Mouse (Mus musculus): ENCODE measurements at regions not wholly inside any gene's neighbourhood (a gene's known extent, or its start where the extent isn't known, plus 50 kb on each side); places are given as distances from the start of the nearest gene placed in this dataset.

DNA sequence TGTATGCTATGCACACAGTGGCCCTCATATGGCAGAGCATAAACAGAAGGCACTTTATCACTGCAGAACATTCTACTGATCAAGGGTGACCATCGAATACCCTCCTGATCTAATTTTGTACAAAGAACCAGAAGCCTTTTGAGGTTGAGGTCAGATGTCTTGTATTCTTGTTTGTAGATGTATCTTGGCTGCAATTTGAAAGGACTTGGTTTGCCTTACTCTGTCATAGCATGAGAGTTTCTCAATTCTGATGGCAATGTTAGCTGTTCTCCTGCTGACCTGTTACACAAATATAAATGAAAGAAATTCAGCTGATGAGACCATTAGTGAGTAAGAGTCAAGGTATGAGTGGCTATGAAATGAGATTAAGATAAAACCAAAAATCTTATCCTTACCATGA, 199.1 kb upstream of the Aldoart1 start:
- Histone ChIP-seq H3K9me3 (no peaks in the 10 kb centered on the region), H3K36me3 (no peaks in the 10 kb centered on the region), H3K4me3 (no peak overlapping the region), H3K27ac (replicated peaks) (no peak overlapping the region), H3K4me1 (no peaks in the 10 kb centered on the region), H3K4me2 (replicated peaks) (no peak overlapping the region), H3K9ac (replicated peaks) (no peak overlapping the region), H3K27me3 (no peaks in the 10 kb centered on the region)
- ATAC-seq (replicated peaks), result no peak
- WGBS, result 85% methylated on average over 1 of the region's 1 CpGs

DNA sequence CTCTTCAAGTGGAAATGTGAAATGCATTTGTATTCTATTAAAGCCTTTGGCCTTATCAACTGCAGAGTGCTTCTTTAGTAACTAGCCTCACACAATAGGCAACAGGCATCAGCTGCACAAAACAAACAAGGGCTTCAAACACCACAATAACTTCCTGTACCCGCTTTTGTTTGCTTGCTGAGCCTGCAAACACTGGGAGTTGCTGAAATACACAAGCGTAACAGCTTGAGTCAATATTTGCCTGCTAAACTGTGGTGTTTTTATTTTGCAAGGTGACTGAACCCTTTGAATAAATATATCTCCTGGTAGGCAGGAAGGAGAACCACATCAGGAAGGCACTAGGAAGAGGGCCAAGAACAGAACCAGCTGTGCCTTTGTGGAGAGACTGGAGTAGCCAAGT, 195.4 kb upstream of the Aldoart1 start:
- Histone ChIP-seq H3K4me3 (no peak overlapping the region), H3K27ac (replicated peaks) (no peak overlapping the region), H3K9ac (replicated peaks) (no peak overlapping the region), H3K27me3 (no peaks in the 10 kb centered on the region), H3K4me2 (replicated peaks) (no peak overlapping the region), H3K9me3 (no peaks in the 10 kb centered on the region), H3K4me1 (no peaks in the 10 kb centered on the region), H3K36me3 (no peaks in the 10 kb centered on the region)
- WGBS, result 35% methylated on average over 2 of the region's 2 CpGs
- ATAC-seq (replicated peaks), result no peak

DNA sequence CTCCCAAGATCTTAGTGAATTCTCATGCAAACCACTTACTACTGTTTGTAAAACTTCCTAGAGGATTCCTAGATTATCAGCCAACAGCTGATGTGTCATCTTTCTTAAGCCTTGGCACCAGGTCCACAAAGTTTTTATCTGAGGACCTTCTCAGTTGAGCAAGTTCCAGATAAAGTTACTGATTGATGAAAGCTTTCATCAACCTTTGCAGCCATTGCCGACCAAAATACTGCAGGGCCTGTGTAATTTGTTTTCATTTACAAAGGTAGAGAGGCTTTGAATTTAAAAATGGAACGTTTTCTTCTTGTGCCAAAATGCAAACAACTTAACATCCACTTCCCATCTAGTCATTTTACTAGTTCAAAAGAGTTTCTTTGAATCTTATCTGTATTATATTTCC, 191.9 kb upstream of the Aldoart1 start:
- H3K27ac ChIP-seq (replicated peaks), result no peak overlapping the region
- ATAC-seq (replicated peaks), result no peak
- no peaks in the 10 kb centered on the region for H3K27me3 ChIP-seq
- no peak overlapping the region for H3K9ac ChIP-seq (replicated peaks)
- no peaks in the 10 kb centered on the region for H3K9me3 ChIP-seq
- no peaks in the 10 kb centered on the region for H3K36me3 ChIP-seq
- H3K4me1 ChIP-seq, result no peaks in the 10 kb centered on the region
- 30% methylated on average over 2 of the region's 2 CpGs for WGBS
- H3K4me2 ChIP-seq (replicated peaks), result no peak overlapping the region
- H3K4me3 ChIP-seq, result no peak overlapping the region

DNA sequence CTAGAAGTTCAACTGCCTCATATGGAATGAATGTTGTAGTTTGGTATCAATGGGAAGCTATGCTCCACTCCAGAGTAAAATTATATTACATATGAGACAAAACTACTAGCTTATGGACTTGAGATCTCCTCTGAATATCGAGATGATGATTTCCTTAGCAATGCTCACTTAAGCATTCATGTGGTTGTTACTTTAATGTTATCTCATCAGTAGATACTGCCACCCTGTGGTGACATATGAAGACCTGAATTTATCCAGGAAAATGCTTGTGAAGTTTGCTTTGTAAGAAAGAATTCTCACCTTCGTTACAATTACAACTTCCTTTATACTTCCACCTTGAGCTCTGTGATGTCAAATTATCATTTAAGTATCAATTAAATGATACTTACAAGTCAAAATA, 190.2 kb upstream of the Aldoart1 start:
- Histone ChIP-seq H3K9ac (replicated peaks) (no peak overlapping the region), H3K4me1 (no peaks in the 10 kb centered on the region), H3K4me2 (replicated peaks) (no peak overlapping the region), H3K9me3 (no peaks in the 10 kb centered on the region), H3K27ac (replicated peaks) (no peak overlapping the region), H3K4me3 (no peak overlapping the region), H3K36me3 (no peaks in the 10 kb centered on the region), H3K27me3 (no peaks in the 10 kb centered on the region)
- no peak; the same call in 1 of the 2 replicates for ATAC-seq (replicated peaks)
- WGBS, result 12% methylated on average over 2 of the region's 2 CpGs

DNA sequence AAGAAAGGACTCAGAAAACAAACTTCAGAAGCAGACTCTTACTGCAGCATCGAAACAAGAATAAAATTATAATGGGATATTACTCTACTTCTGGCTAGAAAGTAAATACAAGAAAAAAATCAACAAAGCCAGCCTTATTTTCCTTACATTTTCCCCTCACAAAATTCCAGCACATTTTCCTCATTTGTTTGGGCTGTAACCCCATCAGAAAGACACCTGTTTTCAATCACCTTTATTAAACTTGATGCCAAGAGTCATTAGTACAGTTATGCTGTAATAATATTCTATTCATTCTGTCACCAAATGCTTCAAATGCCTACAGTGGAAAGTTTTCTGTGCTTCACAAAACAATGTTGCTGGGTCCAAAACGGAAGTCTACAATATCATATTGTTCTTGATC, 189.1 kb upstream of the Aldoart1 start:
- Histone ChIP-seq H3K9me3 (no peaks in the 10 kb centered on the region), H3K9ac (replicated peaks) (no peak overlapping the region), H3K27ac (replicated peaks) (no peak overlapping the region), H3K27me3 (no peaks in the 10 kb centered on the region), H3K36me3 (no peaks in the 10 kb centered on the region), H3K4me1 (no peaks in the 10 kb centered on the region), H3K4me3 (no peak overlapping the region), H3K4me2 (replicated peaks) (no peak overlapping the region)
- WGBS, result 91% methylated on average over 2 of the region's 2 CpGs
- ATAC-seq (replicated peaks), result no peak

DNA sequence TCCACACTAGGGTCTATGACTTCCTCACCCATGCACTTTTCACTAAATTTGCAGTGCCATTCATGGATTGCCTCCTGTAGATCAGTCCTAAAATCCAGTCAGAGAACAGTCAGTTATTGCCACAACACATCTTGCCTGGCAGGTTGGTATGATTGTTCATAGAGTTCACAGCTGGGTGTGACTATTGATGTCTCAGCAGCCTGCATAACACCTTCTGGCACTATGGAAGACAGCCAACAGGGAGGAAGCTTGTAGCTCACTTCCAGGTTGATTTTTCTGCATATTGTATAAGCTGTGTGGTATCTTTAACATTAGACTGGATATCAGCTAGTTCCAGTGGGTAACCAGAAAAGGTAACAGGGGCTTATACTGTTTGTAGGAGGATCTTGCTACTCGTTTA, 145.3 kb upstream of the Aldoart1 start:
- 0 out of 2 replicates have a peak, but pooled peaks cover 2% of the 10 kb centered on the region for H3K4me1 ChIP-seq
- WGBS, result 65% methylated on average over 1 of the region's 1 CpGs
- H3K9me3 ChIP-seq, result no peaks in the 10 kb centered on the region
- no peak overlapping the region for H3K27ac ChIP-seq (replicated peaks)
- no peaks in the 10 kb centered on the region for H3K27me3 ChIP-seq
- H3K4me2 ChIP-seq (replicated peaks), result no peak overlapping the region
- no peak for ATAC-seq (replicated peaks)
- no peaks in the 10 kb centered on the region for H3K36me3 ChIP-seq
- no peak overlapping the region for H3K9ac ChIP-seq (replicated peaks)
- no peak overlapping the region for H3K4me3 ChIP-seq

DNA sequence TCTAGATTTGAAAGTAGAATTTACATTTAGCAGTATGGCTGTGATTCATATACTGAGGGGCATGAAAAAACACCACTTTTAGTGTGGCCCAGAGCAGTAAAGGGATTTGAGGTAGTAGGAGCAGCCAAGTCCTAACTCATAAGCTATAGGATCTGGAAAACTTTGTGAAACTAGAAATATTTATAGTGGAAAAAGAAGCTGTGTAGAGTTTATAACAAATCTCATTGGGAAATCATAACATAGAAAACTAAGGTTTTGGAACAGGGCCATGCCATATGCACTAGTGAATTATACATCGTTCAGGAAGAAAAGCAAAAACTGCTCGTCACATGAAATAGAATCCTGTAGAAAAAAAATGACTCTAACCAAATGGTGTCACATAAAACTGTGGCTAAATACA, 143.7 kb upstream of the Aldoart1 start:
- ATAC-seq (replicated peaks), result peak; percentile 60; the same call in 1 of the 2 replicates
- H3K36me3 ChIP-seq, result no peaks in the 10 kb centered on the region
- H3K27me3 ChIP-seq, result no peaks in the 10 kb centered on the region
- H3K9me3 ChIP-seq, result no peaks in the 10 kb centered on the region
- no peak overlapping the region for H3K27ac ChIP-seq (replicated peaks)
- no peak overlapping the region for H3K4me3 ChIP-seq
- WGBS, result 61% methylated on average over 2 of the region's 2 CpGs
- no peak overlapping the region for H3K4me2 ChIP-seq (replicated peaks)
- 0 out of 2 replicates have a peak, but pooled peaks cover 2% of the 10 kb centered on the region for H3K4me1 ChIP-seq
- H3K9ac ChIP-seq (replicated peaks), result no peak overlapping the region

DNA sequence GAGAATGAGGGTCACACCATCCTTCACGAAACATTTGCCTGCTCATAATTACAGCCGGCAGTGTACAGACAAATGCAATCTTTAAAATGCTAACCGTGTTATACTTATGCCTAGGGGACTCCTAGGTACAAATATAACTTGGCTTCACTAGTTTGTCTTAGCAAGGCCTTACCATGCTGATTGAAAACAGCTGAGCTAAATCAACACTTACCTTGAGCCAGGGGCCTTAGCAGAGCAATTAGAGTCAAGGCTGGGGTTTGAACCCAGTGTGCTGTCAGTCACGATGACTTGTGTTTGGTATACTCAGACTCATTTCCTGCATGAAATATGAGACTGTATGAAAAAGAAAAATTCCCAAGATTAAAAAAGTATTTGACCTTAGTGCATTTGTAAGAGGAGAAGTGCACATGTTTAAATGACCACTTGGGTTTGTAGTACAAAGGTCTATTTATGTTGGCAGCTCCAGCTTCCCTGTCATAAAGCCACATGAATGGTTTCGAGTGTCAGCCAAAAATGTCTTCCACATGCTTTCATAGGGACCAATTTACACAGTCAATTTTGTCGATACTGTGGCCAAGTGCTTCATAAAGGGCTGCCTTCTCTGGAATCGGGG, 94.0 kb upstream of the Aldoart1 start:
- H3K9ac ChIP-seq (replicated peaks), result no peak overlapping the region
- H3K27ac ChIP-seq (replicated peaks), result no peak overlapping the region
- no peak overlapping the region for H3K4me2 ChIP-seq (replicated peaks)
- H3K27me3 ChIP-seq, result no peaks in the 10 kb centered on the region
- 77% methylated on average over 7 of the region's 7 CpGs for WGBS
- H3K4me3 ChIP-seq, result no peak overlapping the region
- no peaks in the 10 kb centered on the region for H3K36me3 ChIP-seq
- no peak for ATAC-seq (replicated peaks)
- no peaks in the 10 kb centered on the region for H3K4me1 ChIP-seq
- no peaks in the 10 kb centered on the region for H3K9me3 ChIP-seq

DNA sequence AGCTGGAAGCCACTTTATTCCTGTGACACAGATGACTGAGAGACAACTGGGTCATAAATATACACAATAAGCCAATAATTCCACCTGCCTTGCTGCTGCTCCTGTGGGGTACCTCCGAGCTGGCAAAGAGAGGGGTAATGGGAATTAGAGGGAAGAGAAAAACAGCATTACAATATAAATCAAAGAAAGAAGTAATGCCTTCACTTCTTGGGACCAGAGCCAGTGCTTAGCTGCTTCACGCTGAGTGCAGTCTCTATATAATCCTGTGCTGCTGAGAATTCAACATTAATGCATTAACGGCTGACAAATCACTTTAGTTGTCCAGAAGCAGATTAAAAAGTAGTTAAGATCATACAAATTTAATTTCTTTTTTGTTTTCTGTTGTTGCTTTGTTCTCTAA, 71.0 kb upstream of the Aldoart1 start:
- H3K27me3 ChIP-seq, result no peaks in the 10 kb centered on the region
- 0 out of 2 replicates have a peak, but pooled peaks cover 3% of the 10 kb centered on the region for H3K4me1 ChIP-seq
- no peaks in the 10 kb centered on the region for H3K9me3 ChIP-seq
- no peak overlapping the region for H3K27ac ChIP-seq (replicated peaks)
- no peak overlapping the region for H3K4me3 ChIP-seq
- no peak overlapping the region for H3K9ac ChIP-seq (replicated peaks)
- no peak for ATAC-seq (replicated peaks)
- no peak overlapping the region for H3K4me2 ChIP-seq (replicated peaks)
- H3K36me3 ChIP-seq, result no peaks in the 10 kb centered on the region
- 45% methylated on average over 3 of the region's 3 CpGs for WGBS

DNA sequence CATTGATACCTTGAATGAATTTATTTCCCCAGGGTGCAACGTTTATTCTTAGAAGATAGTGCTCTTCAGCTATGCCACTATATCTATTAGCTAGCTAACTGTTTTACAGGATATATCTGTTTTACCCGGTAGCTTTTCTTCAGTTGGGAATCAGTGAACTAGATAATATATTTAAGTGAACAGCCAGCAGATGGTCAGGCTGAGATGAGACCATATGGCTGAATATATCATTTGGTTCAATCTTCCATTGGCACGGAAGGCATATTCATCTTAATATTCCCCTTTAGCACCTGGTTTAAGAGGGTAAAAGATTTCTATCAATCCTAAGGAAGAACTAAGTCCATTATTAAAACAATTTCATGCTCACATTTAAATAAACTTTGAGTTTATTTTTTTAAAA, 62.6 kb upstream of the Aldoart1 start:
- Histone ChIP-seq H3K4me1 (no peaks in the 10 kb centered on the region), H3K9ac (replicated peaks) (no peak overlapping the region), H3K27ac (replicated peaks) (no peak overlapping the region), H3K4me2 (replicated peaks) (no peak overlapping the region), H3K36me3 (no peaks in the 10 kb centered on the region), H3K4me3 (no peak overlapping the region), H3K9me3 (no peaks in the 10 kb centered on the region), H3K27me3 (no peaks in the 10 kb centered on the region)
- ATAC-seq (replicated peaks), result no peak
- 72% methylated on average over 3 of the region's 3 CpGs for WGBS

Measured in forebrain, embryonic 15.5 days (tissue).